ENCODE assay signal across 6 mouse cellular contexts in the genomic region with DNA sequence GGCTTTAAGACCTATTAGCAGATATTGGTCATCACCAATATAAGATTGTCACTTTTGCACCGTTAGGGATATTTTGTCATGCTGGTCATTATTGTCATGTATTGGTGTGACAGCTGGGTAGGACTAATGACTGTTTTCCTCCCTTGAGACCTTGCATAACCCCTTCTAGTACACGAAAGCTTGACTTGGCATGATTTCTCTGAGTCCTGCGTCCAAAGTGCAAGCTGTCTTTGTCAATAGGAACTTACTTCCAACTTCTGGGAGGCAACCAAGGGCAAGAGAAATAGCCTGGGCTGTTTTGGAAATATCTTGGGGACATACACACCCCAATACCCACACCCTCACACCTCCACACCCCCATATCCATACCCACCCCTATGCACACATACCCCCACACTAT.
"Had no signal": no experiment of that assay in that cellular context is flagged by ENCODE, and none has a peak within 500 bp of the region (broad histone marks: within the 10 kb centered on the region; RNA-seq: fewer than 3 reads in every experiment).

No protein-coding gene starts in this region.

- DNase-seq: liver; lung, embryonic 14.5 days; lung, postnatal 10 days; right cerebral cortex, postnatal 14 days; thymus, adult 2 months; thymus, postnatal 36 days had no signal
